Mouse (Mus musculus): ENCODE measurements around the gene Jph3. TPM values are rescaled to one million over a fixed set of nuclear protein-coding genes. Genes with fewer than 3 reads are reported as not detected.

Jph3 gene
- total RNA-seq, 2 experiments from 2014 or later, result not detected

GRCm38 (mm10) chr8:121770845-121771752 is 41.7 kb downstream of the Jph3 start:
- no peak for DNase-seq
- intact Hi-C loops (cut with DNase I), result no loop called here

GRCm38 (mm10) chr8:121773876-121774275 is 44.5 kb downstream of the Jph3 start:
- DNase-seq, result no peak
- intact Hi-C loops (cut with DNase I), result no loop called here

- intact Hi-C loops (cut with DNase I), result no loop called here
- no peak for DNase-seq
Observed at GRCm38 (mm10) chr8:121782493-121782892, 53.1 kb downstream of the Jph3 start.

- intact Hi-C loops (cut with DNase I), result no loop called here
- DNase-seq, result no peak
Observed at GRCm38 (mm10) chr8:121786542-121786941, 57.1 kb downstream of the Jph3 start.

- DNase-seq, result no peak
- intact Hi-C loops (cut with DNase I), result no loop called here
Observed at GRCm38 (mm10) chr8:121788786-121789185, 59.4 kb downstream of the Jph3 start.

- intact Hi-C loops (cut with DNase I), result no loop called here
- no peak for DNase-seq
Observed at GRCm38 (mm10) chr8:121792159-121792558, 62.7 kb downstream of the Jph3 start.

GRCm38 (mm10) chr8:121792627-121793026 is 63.2 kb downstream of the Jph3 start:
- intact Hi-C loops (cut with DNase I), result no loop called here
- no peak for DNase-seq

- intact Hi-C loops (cut with DNase I), result no loop called here
- DNase-seq, result no peak
Observed at GRCm38 (mm10) chr8:121794151-121794550, 64.7 kb downstream of the Jph3 start.

GRCm38 (mm10) chr8:121795461-121795860 is 66.0 kb downstream of the Jph3 start:
- intact Hi-C loops (cut with DNase I), result no loop called here
- no peak for DNase-seq

- no peak for DNase-seq
Observed at GRCm38 (mm10) chr8:121796406-121796805, 67.0 kb downstream of the Jph3 start.

GRCm38 (mm10) chr8:121798401-121798800 is 69.0 kb downstream of the Jph3 start:
- DNase-seq, result no peak
- intact Hi-C loops (cut with DNase I), result no loop called here

More at GRCm38 (mm10) chr8:121796406-121796805, 67.0 kb downstream of the Jph3 start:
- intact Hi-C loops (cut with DNase I), result no loop called here

- intact Hi-C loops (cut with DNase I), result no loop called here
- no peak for DNase-seq
Observed at GRCm38 (mm10) chr8:121804829-121805228, 75.4 kb downstream of the Jph3 start.

- DNase-seq, result no peak
- intact Hi-C loops (cut with DNase I), result no loop called here
Observed at GRCm38 (mm10) chr8:121806126-121806525, 76.7 kb downstream of the Jph3 start.

GRCm38 (mm10) chr8:121808032-121808431 is 78.6 kb downstream of the Jph3 start:
- no peak for DNase-seq
- intact Hi-C loops (cut with DNase I), result no loop called here

GRCm38 (mm10) chr8:121809524-121810155 is 80.2 kb downstream of the Jph3 start:
- no peak for DNase-seq
- intact Hi-C loops (cut with DNase I), result no loop called here

- no peak for DNase-seq
- intact Hi-C loops (cut with DNase I), result no loop called here
Observed at GRCm38 (mm10) chr8:121811502-121811901, 82.1 kb downstream of the Jph3 start.

- intact Hi-C loops (cut with DNase I), result no loop called here
- DNase-seq, result no peak
Observed at GRCm38 (mm10) chr8:121811931-121812570, 82.6 kb downstream of the Jph3 start.

- intact Hi-C loops (cut with DNase I), result no loop called here
- no peak for DNase-seq
Observed at GRCm38 (mm10) chr8:121818226-121818625, 88.8 kb downstream of the Jph3 start.

- no peak for DNase-seq
- intact Hi-C loops (cut with DNase I), result no loop called here
Observed at GRCm38 (mm10) chr8:121820840-121821239, 91.4 kb downstream of the Jph3 start.

GRCm38 (mm10) chr8:121821320-121821719 is 91.9 kb downstream of the Jph3 start:
- intact Hi-C loops (cut with DNase I), result no loop called here

GRCm38 (mm10) chr8:121821770-121822169 is 92.3 kb downstream of the Jph3 start:
- DNase-seq, result no peak
- intact Hi-C loops (cut with DNase I), result no loop called here

More at GRCm38 (mm10) chr8:121821320-121821719, 91.9 kb downstream of the Jph3 start:
- DNase-seq, result no peak
